Mouse (Mus musculus) heart, adult 2 months (tissue): ENCODE measurements around the gene Erf.

Source experiments
- CTCF ChIP-seq: fragments of 200-600 bp; IDR thresholded peaks from 2 replicates; pipeline ENCODE4 v1.8.1; 2022; ENCODE audit warnings: antibody characterized with exemption, mild to moderate bottlenecking, moderate library complexity
- POLR2A ChIP-seq: fragments of 200-500 bp; IDR thresholded peaks from 2 replicates; pipeline ENCODE4 v1.6.1; 2011; ENCODE audit warnings: mild to moderate bottlenecking, low read depth, low read length, control low read depth; ENCODE audit not compliant: insufficient read depth

- no peak for TF ChIP-seq POLR2A
- no peak for TF ChIP-seq CTCF
These were observed 24.0 kb upstream of the Erf start for GRCm38 (mm10) chr7:25274571-25274970.
